Mouse (Mus musculus): ENCODE results near the gene Exoc6b. TPM values are rescaled to one million over a fixed set of nuclear protein-coding genes. Genes with fewer than 3 reads are reported as not detected.

The Exoc6b gene
- polyA plus RNA-seq, 1 experiment from 2014 or later: 52.7 TPM

GRCm38 (mm10) chr6:84693844-84694243, 375.5 kb downstream of the Exoc6b start:
- Histone ChIP-seq H3K27me3 (no peaks in the 10 kb centered on the region), H3K27ac (replicated peaks) (no peak overlapping the region), H3K4me2 (replicated peaks) (no peak overlapping the region), H3K36me3 (no peaks in the 10 kb centered on the region), H3K9me3 (no peaks in the 10 kb centered on the region), H3K4me3 (no peak overlapping the region), H3K4me1 (peaks cover 7% of the 10 kb centered on the region), H3K9ac (replicated peaks) (no peak overlapping the region)
- 50% methylated on average over 4 of the region's 4 CpGs for WGBS
- no peak for ATAC-seq (replicated peaks)

- no peak overlapping the region for H3K9ac ChIP-seq (replicated peaks)
- no peaks in the 10 kb centered on the region for H3K9me3 ChIP-seq
- no peaks in the 10 kb centered on the region for H3K27me3 ChIP-seq
- no peak for ATAC-seq (replicated peaks)
- H3K4me2 ChIP-seq (replicated peaks): no peak overlapping the region
- no peak overlapping the region for H3K27ac ChIP-seq (replicated peaks)
- 0 out of 2 replicates have a peak, but pooled peaks cover 2% of the 10 kb centered on the region for H3K36me3 ChIP-seq
- H3K4me1 ChIP-seq: peaks cover 7% of the 10 kb centered on the region
- no peak overlapping the region for H3K4me3 ChIP-seq
- 14% methylated on average over 2 of the region's 2 CpGs for WGBS
Observed at GRCm38 (mm10) chr6:84693204-84693603, 376.1 kb downstream of the Exoc6b start.

GRCm38 (mm10) chr6:84691907-84692306, 377.4 kb downstream of the Exoc6b start:
- H3K27me3 ChIP-seq: no peaks in the 10 kb centered on the region
- ATAC-seq (replicated peaks): no peak
- no peak overlapping the region for H3K4me2 ChIP-seq (replicated peaks)
- peaks cover 7% of the 10 kb centered on the region for H3K4me1 ChIP-seq
- H3K9ac ChIP-seq (replicated peaks): no peak overlapping the region
- WGBS: 92% methylated on average over 3 of the region's 3 CpGs
- H3K4me3 ChIP-seq: no peak overlapping the region
- no peak overlapping the region for H3K27ac ChIP-seq (replicated peaks)
- H3K36me3 ChIP-seq: 0 out of 2 replicates have a peak, but pooled peaks cover 2% of the 10 kb centered on the region
- no peaks in the 10 kb centered on the region for H3K9me3 ChIP-seq

- no peak overlapping the region for H3K27ac ChIP-seq (replicated peaks)
- H3K36me3 ChIP-seq: no peaks in the 10 kb centered on the region
- ATAC-seq (replicated peaks): no peak
- no peak overlapping the region for H3K9ac ChIP-seq (replicated peaks)
- no peaks in the 10 kb centered on the region for H3K9me3 ChIP-seq
- H3K4me2 ChIP-seq (replicated peaks): no peak overlapping the region
- no peak overlapping the region for H3K4me3 ChIP-seq
- no peaks in the 10 kb centered on the region for H3K27me3 ChIP-seq
- WGBS: 81% methylated on average over 3 of the region's 3 CpGs
- H3K4me1 ChIP-seq: no peaks in the 10 kb centered on the region
Observed at GRCm38 (mm10) chr6:84677770-84678169, 391.5 kb downstream of the Exoc6b start.

- Histone ChIP-seq H3K4me3 (no peak overlapping the region), H3K27me3 (no peaks in the 10 kb centered on the region), H3K9me3 (no peaks in the 10 kb centered on the region), H3K9ac (replicated peaks) (no peak overlapping the region), H3K4me1 (no peaks in the 10 kb centered on the region), H3K4me2 (replicated peaks) (no peak overlapping the region), H3K27ac (replicated peaks) (no peak overlapping the region), H3K36me3 (no peaks in the 10 kb centered on the region)
- no peak for ATAC-seq (replicated peaks)
- 98% methylated on average over 3 of the region's 3 CpGs for WGBS
Observed at GRCm38 (mm10) chr6:84674936-84675335, 394.4 kb downstream of the Exoc6b start.

GRCm38 (mm10) chr6:84674136-84674535, 395.2 kb downstream of the Exoc6b start:
- no peak for ATAC-seq (replicated peaks)
- H3K4me2 ChIP-seq (replicated peaks): no peak overlapping the region
- H3K27ac ChIP-seq (replicated peaks): no peak overlapping the region
- H3K36me3 ChIP-seq: no peaks in the 10 kb centered on the region
- H3K9ac ChIP-seq (replicated peaks): no peak overlapping the region
- no peaks in the 10 kb centered on the region for H3K27me3 ChIP-seq
- 87% methylated on average over 7 of the region's 7 CpGs for WGBS
- no peaks in the 10 kb centered on the region for H3K9me3 ChIP-seq
- H3K4me3 ChIP-seq: no peak overlapping the region
- H3K4me1 ChIP-seq: no peaks in the 10 kb centered on the region

- Histone ChIP-seq H3K27me3 (no peaks in the 10 kb centered on the region), H3K4me1 (no peaks in the 10 kb centered on the region), H3K9ac (replicated peaks) (no peak overlapping the region), H3K9me3 (no peaks in the 10 kb centered on the region), H3K4me3 (no peak overlapping the region), H3K36me3 (no peaks in the 10 kb centered on the region), H3K27ac (replicated peaks) (no peak overlapping the region), H3K4me2 (replicated peaks) (no peak overlapping the region)
- no peak for ATAC-seq (replicated peaks)
- 52% methylated on average over 2 of the region's 2 CpGs for WGBS
Observed at GRCm38 (mm10) chr6:84661451-84662112, 407.7 kb downstream of the Exoc6b start.

GRCm38 (mm10) chr6:84660982-84661381, 408.3 kb downstream of the Exoc6b start:
- no peak overlapping the region for H3K9ac ChIP-seq (replicated peaks)
- no peak overlapping the region for H3K27ac ChIP-seq (replicated peaks)
- no peak for ATAC-seq (replicated peaks)
- H3K36me3 ChIP-seq: no peaks in the 10 kb centered on the region
- H3K27me3 ChIP-seq: no peaks in the 10 kb centered on the region
- 82% methylated on average over 1 of the region's 1 CpGs for WGBS
- H3K4me1 ChIP-seq: no peaks in the 10 kb centered on the region
- no peak overlapping the region for H3K4me3 ChIP-seq
- H3K9me3 ChIP-seq: no peaks in the 10 kb centered on the region
- no peak overlapping the region for H3K4me2 ChIP-seq (replicated peaks)

- H3K9me3 ChIP-seq: no peaks in the 10 kb centered on the region
- no peak for ATAC-seq (replicated peaks)
- 0 out of 2 replicates have a peak, but pooled peaks cover 4% of the 10 kb centered on the region for H3K4me1 ChIP-seq
- H3K27me3 ChIP-seq: no peaks in the 10 kb centered on the region
- H3K9ac ChIP-seq (replicated peaks): no peak overlapping the region
- H3K27ac ChIP-seq (replicated peaks): no peak overlapping the region
- no peaks in the 10 kb centered on the region for H3K36me3 ChIP-seq
- H3K4me2 ChIP-seq (replicated peaks): no peak overlapping the region
- WGBS: 49% methylated on average over 1 of the region's 1 CpGs
- no peak overlapping the region for H3K4me3 ChIP-seq
Observed at GRCm38 (mm10) chr6:84657091-84657490, 412.2 kb downstream of the Exoc6b start.

- Histone ChIP-seq H3K4me1 (0 out of 2 replicates have a peak, but pooled peaks cover 8% of the 10 kb centered on the region), H3K4me2 (replicated peaks) (no peak overlapping the region), H3K9ac (replicated peaks) (no peak overlapping the region), H3K9me3 (no peaks in the 10 kb centered on the region), H3K27me3 (no peaks in the 10 kb centered on the region), H3K4me3 (no peak overlapping the region), H3K27ac (replicated peaks) (no peak overlapping the region), H3K36me3 (no peaks in the 10 kb centered on the region)
- ATAC-seq (replicated peaks): no peak
- 57% methylated on average over 2 of the region's 2 CpGs for WGBS
Observed at GRCm38 (mm10) chr6:84656680-84657079, 412.6 kb downstream of the Exoc6b start.

- H3K27ac ChIP-seq (replicated peaks): no peak overlapping the region
- H3K36me3 ChIP-seq: no peaks in the 10 kb centered on the region
- H3K9me3 ChIP-seq: no peaks in the 10 kb centered on the region
- no peak for ATAC-seq (replicated peaks)
- no peak overlapping the region for H3K4me2 ChIP-seq (replicated peaks)
- H3K4me3 ChIP-seq: no peak overlapping the region
- H3K9ac ChIP-seq (replicated peaks): no peak overlapping the region
- WGBS: 42% methylated on average over 3 of the region's 3 CpGs
- peaks cover 17% of the 10 kb centered on the region; the same call in 1 of the 2 replicates for H3K4me1 ChIP-seq
- H3K27me3 ChIP-seq: no peaks in the 10 kb centered on the region
Observed at GRCm38 (mm10) chr6:84651902-84652301, 417.4 kb downstream of the Exoc6b start.

GRCm38 (mm10) chr6:84647197-84647596, 422.1 kb downstream of the Exoc6b start:
- Histone ChIP-seq H3K4me1 (peaks cover 17% of the 10 kb centered on the region; the same call in 1 of the 2 replicates), H3K9ac (replicated peaks) (no peak overlapping the region), H3K9me3 (no peaks in the 10 kb centered on the region), H3K4me3 (no peak overlapping the region), H3K27me3 (no peaks in the 10 kb centered on the region), H3K27ac (replicated peaks) (no peak overlapping the region), H3K4me2 (replicated peaks) (no peak overlapping the region), H3K36me3 (no peaks in the 10 kb centered on the region)
- no peak for ATAC-seq (replicated peaks)
- 76% methylated on average over 4 of the region's 4 CpGs for WGBS

- Histone ChIP-seq H3K4me3 (no peak overlapping the region), H3K27ac (replicated peaks) (no peak overlapping the region), H3K9ac (replicated peaks) (no peak overlapping the region), H3K4me1 (peaks cover 12% of the 10 kb centered on the region; the same call in 1 of the 2 replicates), H3K4me2 (replicated peaks) (no peak overlapping the region), H3K27me3 (no peaks in the 10 kb centered on the region), H3K36me3 (no peaks in the 10 kb centered on the region), H3K9me3 (no peaks in the 10 kb centered on the region)
- no peak for ATAC-seq (replicated peaks)
- 81% methylated on average over 2 of the region's 2 CpGs for WGBS
Observed at GRCm38 (mm10) chr6:84646696-84647095, 422.6 kb downstream of the Exoc6b start.
